Mouse (Mus musculus) heart, embryonic 15.5 days (tissue): ENCODE results near the gene Gm6583. TPM values are rescaled to one million over a fixed set of nuclear protein-coding genes. Genes with fewer than 3 reads are reported as not detected.

Experiments used
- ATAC-seq: fragments of 200-750 bp; cut with Nextera tagmentation; replicated peaks from 2 replicates; pipeline ENCODE4 v1.8.0; 2017; ENCODE audit warnings: low read depth, moderate TSS enrichment; ENCODE audit not compliant: insufficient number of reproducible peaks, insufficient read depth, low FRiP score
- H3K27ac ChIP-seq: fragments of 300-500 bp; sonication (generic); 2 replicates; pipeline ENCODE4 v1.5.1; 2015; ENCODE audit warnings: mild to moderate bottlenecking, inconsistent platforms
- H3K27me3 ChIP-seq: fragments of 300-500 bp; sonication (generic); 2 replicates; pipeline ENCODE4 v1.6.1; 2015; ENCODE audit warnings: inconsistent platforms
- H3K36me3 ChIP-seq: fragments of 300-500 bp; sonication (generic); 2 replicates; pipeline ENCODE4 v1.6.1; 2015; ENCODE audit warnings: mild to moderate bottlenecking, inconsistent platforms
- H3K4me1 ChIP-seq: fragments of 300-500 bp; sonication (generic); replicated peaks from 2 replicates; pipeline ENCODE4 v1.6.1; 2015; ENCODE audit warnings: inconsistent platforms
- H3K4me2 ChIP-seq: fragments of 300-500 bp; sonication (generic); 2 replicates; pipeline ENCODE4 v1.6.1; 2015; ENCODE audit warnings: inconsistent platforms, mild to moderate bottlenecking, moderate library complexity
- H3K4me3 ChIP-seq: fragments of 300-500 bp; sonication (generic); 2 replicates; pipeline ENCODE4 v1.5.1; 2015; ENCODE audit warnings: mild to moderate bottlenecking, inconsistent platforms
- H3K9ac ChIP-seq: fragments of 300-500 bp; sonication (generic); 2 replicates; pipeline ENCODE4 v1.6.1; 2015; ENCODE audit warnings: mild to moderate bottlenecking, inconsistent platforms
- H3K9me3 ChIP-seq: fragments of 300-500 bp; sonication (generic); replicated peaks from 2 replicates; pipeline ENCODE4 v1.6.1; 2016; ENCODE audit warnings: inconsistent platforms
- WGBS: fragments of 180-500 bp; shearing (Covaris S2); methylation state at CpG from one replicate; pipeline ENCODE4 v1.1.7; 2015; ENCODE audit warnings: mixed read lengths; 5-methylcytosine and 5-hydroxymethylcytosine counted together
- polyA plus RNA-seq: library from polyadenylated mRNA; unstranded; fragments of >200 nt; fragmentation: Nextera tagmentation; extraction: Ambion mirVana; gene quantifications from 2 replicates; pipeline ENCODE4 v1.2.1, GENCODE M21; 2015

Gene Gm6583
- polyA plus RNA-seq, 1 experiment from 2014 or later = 0.05 TPM

- 83% methylated on average over 13 of the region's 13 CpGs for WGBS
- Histone ChIP-seq H3K4me1 (no peaks in the 10 kb centered on the region), H3K27ac (no peak overlapping the region), H3K36me3 (no peaks in the 10 kb centered on the region), H3K9me3 (no peaks in the 10 kb centered on the region), H3K9ac (no peak overlapping the region), H3K4me2 (no peak overlapping the region), H3K27me3 (peaks cover 13% of the 10 kb centered on the region), H3K4me3 (no peak overlapping the region)
- no peak for ATAC-seq
Observed at GRCm38 (mm10) chr5:112384805-112385472, 29.1 kb upstream of the Gm6583 start.

DNA sequence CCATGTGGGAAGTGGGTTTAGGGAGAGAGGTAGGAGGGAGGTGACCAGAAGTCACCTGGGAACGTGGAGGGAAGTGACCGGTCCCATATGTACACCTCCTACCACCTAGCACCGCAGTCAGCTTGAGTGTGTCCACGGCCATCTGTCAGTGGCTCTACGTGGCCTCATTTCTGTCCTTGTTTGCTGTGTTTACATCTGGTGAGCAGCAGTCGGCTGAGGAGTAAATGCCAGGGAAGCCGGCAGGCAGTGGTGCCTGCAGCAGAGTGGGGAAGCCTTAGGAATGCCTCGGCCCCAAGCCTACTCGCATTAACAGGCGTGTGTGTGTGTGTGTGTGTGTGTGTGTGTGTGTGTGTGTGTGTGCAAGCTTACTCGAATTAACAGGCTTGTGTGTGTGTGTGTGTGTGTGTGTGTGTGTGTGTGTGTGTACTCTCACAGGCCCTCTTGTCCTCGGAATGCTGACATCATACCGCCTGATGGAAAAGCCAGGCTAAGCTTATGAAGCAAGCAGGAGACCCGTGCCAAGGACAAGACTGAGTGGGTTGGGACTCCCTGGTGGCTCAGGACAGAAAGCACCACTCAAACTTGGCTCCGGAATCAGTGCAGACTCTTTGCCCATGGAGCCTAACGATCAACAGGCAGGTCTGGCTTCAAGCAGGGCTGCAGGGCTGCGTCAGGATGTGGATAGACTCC is 27.0 kb upstream of the Gm6583 start:
- ATAC-seq = no peak
- H3K9ac ChIP-seq = no peak overlapping the region
- 56% methylated on average over 17 of the region's 17 CpGs for WGBS

DNA sequence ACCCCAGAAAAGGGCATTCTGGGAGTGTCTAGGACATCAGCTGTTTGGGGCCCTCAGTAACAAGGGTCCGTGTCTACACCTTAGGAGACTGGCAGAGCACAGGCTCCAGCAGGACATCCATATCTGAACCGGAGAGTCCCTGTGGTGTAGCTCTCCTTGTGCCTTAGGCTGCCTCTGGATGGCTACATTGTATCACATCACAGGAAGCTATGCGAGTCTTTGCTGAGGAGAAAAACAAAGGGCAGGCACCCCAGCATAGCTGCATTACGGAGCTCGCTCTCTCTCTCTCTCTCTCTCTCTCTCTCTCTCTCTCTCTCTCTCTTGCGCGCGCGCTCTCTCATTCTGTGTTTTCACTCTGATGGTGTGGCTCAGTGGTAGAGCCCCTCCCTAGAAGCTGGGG is 26.2 kb upstream of the Gm6583 start:
- Histone ChIP-seq H3K4me1 (no peaks in the 10 kb centered on the region), H3K9me3 (no peaks in the 10 kb centered on the region), H3K4me3 (no peak overlapping the region), H3K9ac (no peak overlapping the region), H3K27me3 (no peaks in the 10 kb centered on the region; the same call in 1 of the 2 replicates), H3K27ac (no peak overlapping the region), H3K36me3 (peaks cover 6% of the 10 kb centered on the region; the same call in 1 of the 2 replicates), H3K4me2 (no peak overlapping the region)
- no peak for ATAC-seq
- WGBS = 61% methylated on average over 6 of the region's 9 CpGs

More for the DNA sequence above, 27.0 kb upstream of the Gm6583 start:
- Histone ChIP-seq H3K4me2 (no peak overlapping the region), H3K27me3 (no peaks in the 10 kb centered on the region; the same call in none of the 2 replicates), H3K36me3 (peaks cover 6% of the 10 kb centered on the region; the same call in 1 of the 2 replicates), H3K4me3 (no peak overlapping the region), H3K9me3 (no peaks in the 10 kb centered on the region), H3K4me1 (no peaks in the 10 kb centered on the region), H3K27ac (no peak overlapping the region)

- Histone ChIP-seq H3K27ac (no peak overlapping the region), H3K4me3 (no peak overlapping the region), H3K4me1 (no peaks in the 10 kb centered on the region), H3K4me2 (no peak overlapping the region), H3K36me3 (peaks cover 6% of the 10 kb centered on the region; the same call in 1 of the 2 replicates), H3K9ac (no peak overlapping the region), H3K27me3 (no peaks in the 10 kb centered on the region; the same call in 1 of the 2 replicates), H3K9me3 (no peaks in the 10 kb centered on the region)
- 60% methylated on average over 11 of the region's 11 CpGs for WGBS
- ATAC-seq = no peak
Observed at GRCm38 (mm10) chr5:112381154-112381553, 25.3 kb upstream of the Gm6583 start.

DNA sequence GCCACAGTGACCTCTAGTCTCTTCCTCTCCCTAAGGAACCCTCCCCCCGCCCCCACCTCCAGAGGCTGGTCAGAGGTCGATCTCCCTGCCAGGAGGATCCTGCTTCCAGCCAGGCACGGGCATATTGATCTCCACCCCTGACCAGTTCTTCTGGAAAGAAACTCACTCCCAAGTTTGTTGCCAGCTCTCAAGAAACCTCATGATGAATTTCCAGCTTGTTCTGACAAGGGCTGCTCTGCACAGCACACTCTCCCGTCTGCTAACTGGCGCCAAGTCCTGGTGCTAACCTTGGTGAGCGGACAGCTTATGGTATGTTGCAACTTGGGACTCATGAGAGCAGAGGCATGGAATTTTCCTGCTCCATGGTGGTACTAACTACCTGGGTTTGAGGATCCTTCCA is 22.9 kb upstream of the Gm6583 start:
- WGBS = 77% methylated on average over 6 of the region's 6 CpGs
- no peaks in the 10 kb centered on the region for H3K9me3 ChIP-seq
- no peak overlapping the region for H3K4me3 ChIP-seq
- peaks cover 13% of the 10 kb centered on the region; the same call in 1 of the 2 replicates for H3K36me3 ChIP-seq
- no peak overlapping the region for H3K27ac ChIP-seq
- H3K9ac ChIP-seq = no peak overlapping the region
- H3K4me2 ChIP-seq = no peak overlapping the region
- no peak for ATAC-seq
- H3K27me3 ChIP-seq = no peaks in the 10 kb centered on the region; the same call in 1 of the 2 replicates
- H3K4me1 ChIP-seq = no peaks in the 10 kb centered on the region

DNA sequence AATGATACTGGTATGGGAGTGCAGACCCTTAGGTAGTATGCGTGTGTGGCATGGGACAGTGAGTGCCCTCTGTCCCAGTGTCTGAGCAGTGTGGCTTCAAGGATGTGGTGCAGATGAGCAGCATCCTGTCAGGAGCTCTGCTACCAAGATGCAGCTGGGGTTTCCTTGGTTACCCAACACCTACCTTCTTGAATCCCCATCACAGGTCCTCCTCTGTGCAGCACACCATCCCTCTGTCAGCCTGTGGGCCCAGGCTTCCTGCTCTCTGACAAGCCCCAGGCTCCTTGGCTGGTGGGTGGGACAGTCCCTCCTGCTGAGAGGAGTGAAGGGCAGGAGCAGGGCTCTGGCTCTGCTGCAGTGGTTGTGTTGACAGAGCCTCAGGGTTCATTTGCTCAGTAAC is 21.5 kb upstream of the Gm6583 start:
- H3K4me1 ChIP-seq = no peaks in the 10 kb centered on the region
- no peak overlapping the region for H3K9ac ChIP-seq
- H3K27me3 ChIP-seq = no peaks in the 10 kb centered on the region; the same call in 1 of the 2 replicates
- 96% methylated on average over 1 of the region's 1 CpGs for WGBS
- ATAC-seq = no peak
- no peak overlapping the region for H3K27ac ChIP-seq
- H3K36me3 ChIP-seq = peaks cover 16% of the 10 kb centered on the region
- H3K4me2 ChIP-seq = no peak overlapping the region
- H3K9me3 ChIP-seq = no peaks in the 10 kb centered on the region
- no peak overlapping the region for H3K4me3 ChIP-seq

DNA sequence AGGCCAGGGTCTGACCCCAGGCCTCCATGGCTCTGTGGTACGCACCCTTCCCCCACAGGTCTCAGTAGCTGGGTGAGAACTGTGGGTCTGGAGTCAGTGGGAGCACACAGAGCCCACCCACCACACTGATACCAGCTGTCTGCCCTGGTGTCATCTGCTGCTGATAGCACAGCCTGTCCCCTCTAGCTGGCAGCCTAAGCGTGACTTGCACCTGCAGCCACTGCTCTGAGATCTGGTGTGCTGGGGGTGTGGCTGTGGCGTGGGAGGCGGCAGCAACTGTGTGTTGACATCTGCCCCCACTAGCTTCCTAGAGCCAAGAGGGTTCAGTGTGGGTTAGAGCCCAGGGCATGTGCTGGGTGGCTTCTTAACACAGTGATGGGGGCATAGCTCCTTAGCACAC is 20.3 kb upstream of the Gm6583 start:
- Histone ChIP-seq H3K4me1 (no peaks in the 10 kb centered on the region), H3K27ac (no peak overlapping the region), H3K4me3 (no peak overlapping the region), H3K36me3 (peaks cover 24% of the 10 kb centered on the region), H3K9me3 (no peaks in the 10 kb centered on the region), H3K27me3 (no peaks in the 10 kb centered on the region; the same call in 1 of the 2 replicates), H3K9ac (no peak overlapping the region), H3K4me2 (no peak overlapping the region)
- WGBS = 80% methylated on average over 4 of the region's 4 CpGs
- no peak for ATAC-seq

DNA sequence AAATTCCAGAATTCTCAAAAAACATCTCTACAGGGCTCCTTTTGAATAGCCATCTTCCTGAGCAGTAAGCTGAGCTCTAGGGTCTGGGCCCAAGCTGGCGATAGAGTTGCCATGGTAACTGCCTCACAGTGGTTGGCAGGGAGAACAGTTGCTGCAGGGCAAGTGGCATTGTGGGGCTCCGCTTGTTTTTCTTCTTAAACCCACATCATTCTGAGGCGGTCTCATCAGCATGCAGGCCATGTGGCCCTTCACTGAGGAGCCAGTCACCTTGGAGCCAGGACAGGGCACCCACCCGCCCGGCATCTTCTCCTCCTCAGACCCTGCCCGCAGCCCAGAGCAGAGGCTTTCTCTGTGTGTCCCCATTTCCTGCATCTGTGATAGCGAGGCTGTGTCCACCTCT is 16.1 kb upstream of the Gm6583 start:
- no peak overlapping the region for H3K27ac ChIP-seq
- H3K4me1 ChIP-seq = no peaks in the 10 kb centered on the region
- H3K9ac ChIP-seq = no peak overlapping the region
- no peak for ATAC-seq
- H3K36me3 ChIP-seq = peaks cover 30% of the 10 kb centered on the region
- no peak overlapping the region for H3K4me3 ChIP-seq
- no peaks in the 10 kb centered on the region for H3K27me3 ChIP-seq
- no peak overlapping the region for H3K4me2 ChIP-seq
- no peaks in the 10 kb centered on the region for H3K9me3 ChIP-seq
- 79% methylated on average over 7 of the region's 7 CpGs for WGBS

DNA sequence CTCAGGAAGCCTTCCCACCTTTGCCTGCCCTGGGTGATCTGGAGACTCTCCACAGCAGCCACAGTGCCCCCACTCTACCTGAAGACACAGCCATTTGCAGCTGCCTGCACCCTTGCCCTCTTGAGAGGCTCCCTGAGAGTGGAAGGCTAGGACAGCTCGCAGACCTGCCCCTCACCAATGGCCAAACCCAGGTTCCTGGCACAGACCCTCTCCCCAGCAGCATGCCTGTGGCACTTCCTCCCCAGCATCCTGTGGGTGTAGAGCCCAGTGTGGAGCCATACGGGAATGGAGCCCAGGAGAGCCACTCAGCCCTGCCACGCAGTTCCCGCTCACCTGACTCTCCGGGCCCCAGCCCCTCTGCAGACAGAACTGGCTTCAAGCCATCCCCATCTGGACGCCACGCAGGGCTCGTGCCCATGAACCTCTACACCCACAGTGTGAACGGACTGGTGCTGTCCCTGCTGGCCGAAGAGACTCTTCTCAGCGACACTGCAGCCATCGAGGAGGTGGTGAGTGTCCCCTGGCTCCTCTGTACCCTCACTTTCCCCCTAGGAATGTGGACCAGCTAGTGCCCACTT is 14.5 kb upstream of the Gm6583 start:
- no peak overlapping the region for H3K4me2 ChIP-seq
- no peaks in the 10 kb centered on the region for H3K27me3 ChIP-seq
- H3K36me3 ChIP-seq = peaks cover 36% of the 10 kb centered on the region
- H3K27ac ChIP-seq = no peak overlapping the region
- no peak overlapping the region for H3K9ac ChIP-seq
- no peaks in the 10 kb centered on the region for H3K9me3 ChIP-seq
- WGBS = 90% methylated on average over 12 of the region's 12 CpGs
- H3K4me3 ChIP-seq = no peak overlapping the region
- H3K4me1 ChIP-seq = no peaks in the 10 kb centered on the region
- no peak for ATAC-seq

GRCm38 (mm10) chr5:112369326-112369725 is 13.5 kb upstream of the Gm6583 start:
- Histone ChIP-seq H3K9me3 (no peaks in the 10 kb centered on the region), H3K27me3 (no peaks in the 10 kb centered on the region), H3K36me3 (peaks cover 30% of the 10 kb centered on the region), H3K4me1 (no peaks in the 10 kb centered on the region), H3K9ac (no peak overlapping the region), H3K27ac (no peak overlapping the region), H3K4me2 (no peak overlapping the region), H3K4me3 (no peak overlapping the region)
- 91% methylated on average over 13 of the region's 13 CpGs for whole genome bisulfite sequencing
- no peak for ATAC-seq

- H3K4me1 ChIP-seq = no peaks in the 10 kb centered on the region
- H3K4me3 ChIP-seq = no peak overlapping the region
- peaks cover 36% of the 10 kb centered on the region for H3K36me3 ChIP-seq
- WGBS = 86% methylated on average over 10 of the region's 10 CpGs
- no peaks in the 10 kb centered on the region for H3K27me3 ChIP-seq
- no peak overlapping the region for H3K9ac ChIP-seq
- H3K27ac ChIP-seq = no peak overlapping the region
- no peaks in the 10 kb centered on the region for H3K9me3 ChIP-seq
- H3K4me2 ChIP-seq = no peak overlapping the region
- no peak for ATAC-seq
Observed at GRCm38 (mm10) chr5:112368666-112369065, 12.8 kb upstream of the Gm6583 start.
